Mouse (Mus musculus): Measurements from ENCODE around the gene Tnk2. TPM values are rescaled to one million over a fixed set of nuclear protein-coding genes. Genes with fewer than 3 reads are reported as not detected.

The Tnk2 gene
- polyA plus RNA-seq, 1 experiment from 2014 or later, result 12.0 TPM

- 63% methylated on average over 5 of the region's 5 CpGs for WGBS
These were observed 33.0 kb upstream of the Tnk2 start for GRCm38 (mm10) chr16:32610460-32611255.

DNA sequence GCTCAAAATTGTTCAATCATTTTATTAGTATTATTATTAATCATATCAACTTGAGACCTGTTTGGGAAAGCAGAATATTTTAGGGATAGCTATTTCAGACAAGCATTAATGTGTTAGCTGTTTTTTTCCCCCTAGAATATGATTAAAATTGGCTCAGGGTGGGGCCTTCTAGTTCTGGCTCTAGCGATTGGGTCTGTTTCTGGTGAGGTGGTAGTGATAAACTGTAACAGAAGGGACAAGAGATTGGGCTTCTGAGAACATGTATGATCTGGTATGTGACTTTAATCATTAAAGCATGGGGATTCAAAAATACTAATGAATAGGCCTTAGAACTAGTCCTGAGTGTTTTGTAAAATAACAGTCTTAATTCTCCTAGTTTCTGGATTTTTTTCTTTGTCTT is 31.6 kb upstream of the Tnk2 start:
- no peak for ATAC-seq (ENCODE audit: insufficient read depth, low FRiP score, low read depth)
- Histone ChIP-seq H3K27me3 (replicated peaks) (no peaks in the 10 kb centered on the region), H3K36me3 (0 out of 2 replicates have a peak, but pooled peaks cover 3% of the 10 kb centered on the region), H3K27ac (no peak overlapping the region), H3K9ac (no peak overlapping the region), H3K4me1 (no peaks in the 10 kb centered on the region), H3K4me2 (no peak overlapping the region), H3K9me3 (no peaks in the 10 kb centered on the region), H3K4me3 (replicated peaks) (no peak overlapping the region)
- 59% methylated on average over 1 of the region's 1 CpGs for WGBS

More at GRCm38 (mm10) chr16:32610460-32611255, 33.0 kb upstream of the Tnk2 start:
- Histone ChIP-seq H3K9ac (no peak overlapping the region), H3K9me3 (no peaks in the 10 kb centered on the region), H3K4me3 (replicated peaks) (peak overlapping the region; percentile 67), H3K27me3 (replicated peaks) (no peaks in the 10 kb centered on the region), H3K27ac (no peak overlapping the region), H3K4me1 (no peaks in the 10 kb centered on the region), H3K4me2 (peak overlapping the region; percentile 72), H3K36me3 (no peaks in the 10 kb centered on the region)
- ATAC-seq (ENCODE audit: insufficient read depth, low FRiP score, low read depth), result no peak

DNA sequence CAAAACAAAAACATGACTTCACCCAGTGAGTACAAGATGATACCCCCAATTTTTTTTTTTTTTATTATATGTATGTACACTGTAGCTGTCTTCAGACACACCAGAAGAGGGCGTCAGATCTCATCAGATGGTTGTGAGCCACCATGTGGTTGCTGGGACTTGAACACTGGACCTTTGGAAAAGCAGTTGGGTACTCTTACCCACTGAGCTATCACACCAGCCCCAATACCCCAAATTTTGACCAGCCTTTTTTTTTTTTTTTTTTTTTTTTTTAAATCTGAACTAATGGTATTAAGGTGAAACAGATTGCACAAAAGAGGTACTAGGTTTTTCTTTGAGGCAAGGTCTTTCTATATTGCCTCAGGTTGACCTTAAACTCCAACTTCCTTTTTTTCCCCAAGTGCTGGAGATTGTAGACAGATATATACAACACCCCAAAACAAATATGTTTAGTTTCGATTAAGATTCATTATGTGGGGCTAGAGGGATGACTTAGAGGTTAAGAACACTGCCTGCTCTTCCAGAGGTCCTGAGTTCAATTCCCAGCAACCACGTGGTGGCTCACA is 30.3 kb upstream of the Tnk2 start:
- no peak overlapping the region for H3K27ac ChIP-seq
- no peak overlapping the region for H3K4me2 ChIP-seq
- no peak overlapping the region for H3K4me3 ChIP-seq (replicated peaks)
- H3K4me1 ChIP-seq, result no peaks in the 10 kb centered on the region
- no peak overlapping the region for H3K9ac ChIP-seq
- WGBS, result 78% methylated on average over 3 of the region's 3 CpGs
- H3K27me3 ChIP-seq (replicated peaks), result no peaks in the 10 kb centered on the region
- 0 out of 2 replicates have a peak, but pooled peaks cover 3% of the 10 kb centered on the region for H3K36me3 ChIP-seq
- no peak for ATAC-seq (ENCODE audit: insufficient read depth, low FRiP score, low read depth)
- no peaks in the 10 kb centered on the region for H3K9me3 ChIP-seq

GRCm38 (mm10) chr16:32614047-32614446 is 29.6 kb upstream of the Tnk2 start:
- H3K4me3 ChIP-seq (replicated peaks), result no peak overlapping the region
- no peak overlapping the region for H3K9ac ChIP-seq
- H3K36me3 ChIP-seq, result 0 out of 2 replicates have a peak, but pooled peaks cover 3% of the 10 kb centered on the region
- no peak for ATAC-seq (ENCODE audit: insufficient read depth, low FRiP score, low read depth)
- no peaks in the 10 kb centered on the region for H3K9me3 ChIP-seq
- no peak overlapping the region for H3K4me2 ChIP-seq
- H3K4me1 ChIP-seq, result no peaks in the 10 kb centered on the region
- no peaks in the 10 kb centered on the region for H3K27me3 ChIP-seq (replicated peaks)
- no peak overlapping the region for H3K27ac ChIP-seq
- WGBS, result 56% methylated on average over 4 of the region's 4 CpGs

- 95% methylated on average over 1 of the region's 1 CpGs for WGBS
- Histone ChIP-seq H3K4me1 (no peaks in the 10 kb centered on the region), H3K9me3 (no peaks in the 10 kb centered on the region), H3K9ac (no peak overlapping the region), H3K4me2 (no peak overlapping the region), H3K36me3 (peaks cover 19% of the 10 kb centered on the region), H3K27ac (no peak overlapping the region), H3K4me3 (replicated peaks) (no peak overlapping the region), H3K27me3 (replicated peaks) (no peaks in the 10 kb centered on the region)
- no peak for ATAC-seq (ENCODE audit: insufficient read depth, low FRiP score, low read depth)
These were observed 24.7 kb upstream of the Tnk2 start for GRCm38 (mm10) chr16:32618946-32619345.

DNA sequence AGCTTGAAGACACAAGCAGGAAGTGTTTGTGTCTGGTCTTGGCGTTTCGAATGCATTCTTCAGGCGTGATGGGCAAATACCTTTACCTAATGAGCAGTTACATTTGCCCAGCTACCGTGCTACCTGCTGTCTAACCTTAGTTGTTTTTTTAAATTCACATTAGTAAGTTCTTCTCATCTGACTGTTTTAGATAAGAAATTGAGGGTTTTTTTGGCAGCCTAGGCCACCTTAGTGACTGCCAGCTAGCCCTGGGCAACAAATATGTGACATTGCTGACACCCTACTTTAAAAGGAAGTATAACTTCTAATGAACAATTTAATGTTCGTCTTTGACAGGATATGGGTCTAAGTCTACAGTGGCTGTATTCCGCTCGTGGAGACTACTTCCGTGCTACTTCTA is 15.5 kb upstream of the Tnk2 start:
- Histone ChIP-seq H3K27me3 (replicated peaks) (no peaks in the 10 kb centered on the region), H3K4me1 (no peaks in the 10 kb centered on the region), H3K4me3 (replicated peaks) (no peak overlapping the region), H3K27ac (no peak overlapping the region), H3K9me3 (no peaks in the 10 kb centered on the region), H3K9ac (no peak overlapping the region), H3K36me3 (peaks cover 34% of the 10 kb centered on the region), H3K4me2 (no peak overlapping the region)
- 89% methylated on average over 8 of the region's 8 CpGs for WGBS
- no peak for ATAC-seq (ENCODE audit: insufficient read depth, low FRiP score, low read depth)

GRCm38 (mm10) chr16:32632328-32632824 is 11.3 kb upstream of the Tnk2 start:
- H3K9me3 ChIP-seq, result no peaks in the 10 kb centered on the region
- H3K27ac ChIP-seq, result no peak overlapping the region
- H3K4me3 ChIP-seq (replicated peaks), result no peak overlapping the region
- ATAC-seq (ENCODE audit: insufficient read depth, low FRiP score, low read depth), result no peak
- no peaks in the 10 kb centered on the region for H3K4me1 ChIP-seq
- no peak overlapping the region for H3K4me2 ChIP-seq
- no peak overlapping the region for H3K9ac ChIP-seq
- 90% methylated on average over 4 of the region's 4 CpGs for WGBS
- H3K27me3 ChIP-seq (replicated peaks), result no peaks in the 10 kb centered on the region
- peaks cover 15% of the 10 kb centered on the region for H3K36me3 ChIP-seq

- H3K4me1 ChIP-seq, result no peaks in the 10 kb centered on the region
- H3K36me3 ChIP-seq, result peaks cover 15% of the 10 kb centered on the region
- H3K27me3 ChIP-seq (replicated peaks), result no peaks in the 10 kb centered on the region
- 86% methylated on average over 4 of the region's 4 CpGs for WGBS
- no peak overlapping the region for H3K4me3 ChIP-seq (replicated peaks)
- no peak overlapping the region for H3K27ac ChIP-seq
- no peaks in the 10 kb centered on the region for H3K9me3 ChIP-seq
- H3K9ac ChIP-seq, result no peak overlapping the region
- H3K4me2 ChIP-seq, result no peak overlapping the region
- ATAC-seq (ENCODE audit: insufficient read depth, low FRiP score, low read depth), result no peak
These were observed 10.1 kb upstream of the Tnk2 start for GRCm38 (mm10) chr16:32633486-32634012.

GRCm38 (mm10) chr16:32634183-32634582 is 9.5 kb upstream of the Tnk2 start:
- no peaks in the 10 kb centered on the region for H3K4me1 ChIP-seq
- no peaks in the 10 kb centered on the region for H3K9me3 ChIP-seq
- H3K27ac ChIP-seq, result no peak overlapping the region
- H3K9ac ChIP-seq, result no peak overlapping the region
- no peak for ATAC-seq (ENCODE audit: insufficient read depth, low FRiP score, low read depth)
- H3K4me2 ChIP-seq, result no peak overlapping the region
- H3K27me3 ChIP-seq (replicated peaks), result no peaks in the 10 kb centered on the region
- 86% methylated on average over 5 of the region's 5 CpGs for WGBS
- peaks cover 10% of the 10 kb centered on the region for H3K36me3 ChIP-seq
- no peak overlapping the region for H3K4me3 ChIP-seq (replicated peaks)

GRCm38 (mm10) chr16:32635314-32635713 is 8.4 kb upstream of the Tnk2 start:
- ATAC-seq (ENCODE audit: insufficient read depth, low FRiP score, low read depth), result no peak
- H3K9ac ChIP-seq, result no peak overlapping the region
- peaks cover 4% of the 10 kb centered on the region; the same call in 1 of the 2 replicates for H3K36me3 ChIP-seq
- H3K4me1 ChIP-seq, result no peaks in the 10 kb centered on the region
- no peaks in the 10 kb centered on the region for H3K9me3 ChIP-seq
- WGBS, result 58% methylated on average over 3 of the region's 3 CpGs
- H3K27me3 ChIP-seq (replicated peaks), result no peaks in the 10 kb centered on the region
- no peak overlapping the region for H3K4me3 ChIP-seq (replicated peaks)
- H3K4me2 ChIP-seq, result no peak overlapping the region
- no peak overlapping the region for H3K27ac ChIP-seq

DNA sequence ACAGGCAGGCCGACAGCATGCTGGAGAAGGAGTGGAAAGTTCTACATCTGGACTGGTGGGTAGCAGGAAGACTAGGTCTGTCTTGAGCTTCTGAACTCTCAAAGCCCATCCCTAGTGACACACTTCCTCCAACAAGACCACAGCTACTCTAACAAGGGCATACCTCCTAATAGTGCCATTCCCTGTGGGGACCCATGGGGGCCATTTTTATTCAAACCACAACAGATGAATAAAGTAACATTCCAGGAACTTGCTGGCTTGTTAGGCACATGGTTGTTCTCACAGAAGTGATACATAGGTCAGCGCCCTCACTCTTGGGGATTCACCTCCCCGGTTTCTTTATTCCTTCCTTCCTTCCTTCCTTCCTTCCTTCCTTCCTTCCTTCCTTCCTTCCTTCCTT is 7.3 kb upstream of the Tnk2 start:
- Histone ChIP-seq H3K9me3 (no peaks in the 10 kb centered on the region), H3K4me2 (no peak overlapping the region), H3K27ac (no peak overlapping the region), H3K36me3 (no peaks in the 10 kb centered on the region), H3K27me3 (replicated peaks) (no peaks in the 10 kb centered on the region), H3K9ac (no peak overlapping the region), H3K4me1 (no peaks in the 10 kb centered on the region), H3K4me3 (replicated peaks) (no peak overlapping the region)
- ATAC-seq (ENCODE audit: insufficient read depth, low FRiP score, low read depth), result no peak
- 88% methylated on average over 3 of the region's 3 CpGs for WGBS

DNA sequence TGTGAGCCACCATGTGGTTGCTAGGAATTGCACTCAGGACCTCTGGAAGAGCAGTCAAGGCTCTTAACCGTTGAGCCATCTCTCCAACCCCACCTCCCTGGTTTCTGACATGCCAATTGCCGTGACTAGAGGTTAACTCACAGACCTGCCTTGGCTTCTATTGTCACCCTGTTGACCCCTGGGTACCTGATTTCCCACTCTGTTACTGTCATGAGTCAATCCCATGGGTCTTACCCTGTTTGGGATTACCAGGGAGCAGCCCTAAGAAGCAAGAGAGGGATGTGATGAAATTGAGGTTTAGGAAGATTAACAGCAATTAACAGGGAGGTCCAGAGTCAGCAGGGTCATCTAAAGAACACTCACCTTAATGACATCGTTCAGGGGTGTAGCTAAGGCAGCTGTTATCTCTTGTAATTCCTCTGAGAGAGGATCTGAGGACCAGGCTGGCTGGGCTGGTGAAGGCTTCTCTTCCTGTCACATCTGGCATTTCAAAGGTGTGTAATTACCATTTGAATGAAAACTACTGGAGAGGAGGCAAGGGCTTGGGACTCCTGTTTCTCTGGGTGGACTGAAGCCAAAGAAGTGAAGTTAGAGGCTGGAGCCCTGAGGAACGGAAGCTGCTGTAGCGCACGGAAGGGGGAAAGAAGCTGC is 6.7 kb upstream of the Tnk2 start:
- 34% methylated on average over 6 of the region's 6 CpGs for WGBS
- Histone ChIP-seq H3K36me3 (no peaks in the 10 kb centered on the region), H3K27me3 (replicated peaks) (no peaks in the 10 kb centered on the region), H3K9ac (no peak overlapping the region), H3K9me3 (no peaks in the 10 kb centered on the region), H3K4me1 (no peaks in the 10 kb centered on the region; the same call in 1 of the 2 replicates), H3K4me2 (no peak overlapping the region), H3K27ac (no peak overlapping the region), H3K4me3 (replicated peaks) (no peak overlapping the region)
- no peak for ATAC-seq (ENCODE audit: insufficient read depth, low FRiP score, low read depth)
